Mouse (Mus musculus): ENCODE measurements around the gene Srpk1.

Gene Srpk1

DNA sequence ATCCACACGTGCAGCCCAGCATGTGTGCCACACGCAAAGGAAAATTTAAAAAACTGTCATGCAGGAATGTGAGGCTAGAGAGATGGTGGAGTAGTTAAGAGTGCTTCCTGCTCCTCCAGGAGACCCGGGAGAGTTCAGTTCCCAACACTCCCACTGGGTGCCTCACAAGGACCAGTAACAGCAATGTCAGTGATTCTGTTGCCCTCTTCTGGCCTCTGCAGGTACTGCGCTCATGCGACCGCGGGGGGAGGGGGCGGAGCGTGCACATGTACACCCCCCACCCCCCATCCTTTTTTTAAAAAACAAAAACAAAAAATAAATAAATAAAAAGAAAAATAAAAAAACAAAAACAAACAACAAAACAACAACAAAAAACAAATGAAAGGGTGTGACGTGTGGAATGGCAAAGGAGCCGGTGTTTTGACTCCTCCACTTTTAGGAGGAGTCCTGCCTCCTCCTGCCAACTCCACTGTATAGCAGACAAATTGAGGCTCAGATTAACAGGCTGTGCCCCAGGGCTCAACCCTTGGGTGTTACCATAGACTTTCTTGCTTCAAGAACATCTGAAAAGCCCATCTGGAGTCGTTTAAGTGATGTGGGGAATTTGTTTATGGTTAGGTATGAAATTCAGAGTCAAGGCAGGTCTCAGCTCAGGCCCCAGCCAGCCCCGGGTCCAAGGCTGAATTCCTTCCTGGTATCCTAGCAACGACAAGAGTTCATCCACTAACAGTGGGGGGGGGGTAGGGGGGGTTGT, 69.3 kb downstream of the Srpk1 start:
- peak; percentile 84 for DNase-seq

DNA sequence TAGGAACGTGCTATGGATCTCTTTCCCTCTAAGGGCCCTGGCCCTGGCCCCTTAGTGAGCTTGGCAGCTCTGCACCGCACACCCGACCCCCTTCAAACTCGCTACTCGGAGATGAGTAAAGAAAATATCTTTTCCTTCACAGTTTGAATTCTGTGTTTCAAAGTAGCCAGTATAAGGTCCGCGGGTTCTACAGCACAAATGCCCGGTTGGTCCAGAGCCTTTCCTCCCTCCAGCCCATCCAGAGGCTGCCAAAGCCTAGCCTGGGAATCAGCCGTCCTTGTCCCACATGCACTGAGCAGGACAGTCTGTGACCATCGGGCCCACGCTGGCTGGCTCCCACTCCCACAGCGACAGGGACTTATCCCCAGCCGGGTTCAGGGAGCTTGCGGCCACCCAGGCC, 73.4 kb downstream of the Srpk1 start, which contains the start of gene Clpsl2:
Gene Clpsl2, plus strand, starts transcription at position 301 of the 400 bp plus-strand sequence.
- DNase-seq = no peak

DNA sequence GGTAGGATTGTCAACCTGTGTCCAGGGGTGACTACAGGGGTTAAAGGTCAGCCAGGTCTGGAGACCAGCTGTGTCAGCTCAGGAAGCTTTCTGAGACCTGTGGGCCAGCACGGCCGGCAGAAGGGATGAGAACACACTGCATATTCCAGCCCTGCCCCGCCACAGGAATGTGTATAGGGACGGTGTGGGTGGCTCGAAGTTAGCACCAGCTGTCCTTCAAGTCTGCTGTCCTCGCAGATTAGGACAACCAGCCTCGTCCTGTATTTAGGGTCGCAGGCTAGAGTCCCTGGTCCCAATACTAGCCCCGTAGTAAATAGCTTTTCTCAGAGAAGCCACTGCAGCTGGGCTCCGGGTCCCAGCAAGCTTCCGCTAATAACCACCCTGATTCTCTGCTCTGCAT, 74.0 kb downstream of the Srpk1 start:
- DNase-seq = no peak

DNA sequence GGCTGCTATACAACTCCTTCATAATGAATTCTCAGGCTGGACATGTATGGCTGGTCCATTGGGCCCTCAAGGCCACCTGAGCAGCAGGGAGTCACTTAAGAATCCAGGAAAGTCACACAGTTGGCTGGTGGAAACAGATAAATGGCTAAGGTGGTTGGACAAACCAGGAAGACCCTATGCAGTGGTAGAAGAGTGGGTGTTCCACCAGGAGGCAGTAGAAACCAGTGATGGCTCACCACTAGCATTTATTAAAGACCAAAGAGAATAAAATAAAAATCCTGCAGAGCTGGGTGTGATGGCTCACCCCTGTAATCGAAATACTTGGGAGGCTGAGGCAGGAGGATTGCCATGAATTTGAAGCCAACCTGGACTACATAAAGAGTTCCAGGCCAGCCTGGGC, 75.6 kb downstream of the Srpk1 start:
- DNase-seq = peak; percentile 42

DNA sequence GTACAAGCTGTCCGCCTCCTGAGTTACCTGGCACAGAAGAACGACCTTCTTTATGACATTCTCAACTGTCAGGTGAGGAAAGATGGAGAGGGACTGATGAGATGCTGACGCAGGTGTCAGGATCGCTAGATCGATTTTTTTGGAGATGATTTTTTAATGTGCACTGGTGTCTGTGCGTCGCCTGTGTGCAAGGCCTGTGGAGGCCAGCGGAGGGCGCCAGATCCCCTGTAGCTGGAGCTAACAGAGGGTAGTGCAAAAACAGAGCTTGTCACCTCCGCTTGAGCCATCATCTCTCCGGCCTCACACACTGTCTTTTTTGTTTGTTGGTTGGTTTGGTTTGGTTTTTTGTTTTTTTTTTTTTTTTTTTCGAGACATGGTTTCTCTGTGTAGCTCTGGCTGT, 84.6 kb downstream of the Srpk1 start:
- DNase-seq = no peak

Measured in thymus, postnatal 14 days (tissue).